Mouse (Mus musculus) liver, embryonic 13.5 days (tissue): ENCODE data around the gene Cdh12. TPM values are rescaled to one million over a fixed set of nuclear protein-coding genes. Genes with fewer than 3 reads are reported as not detected.

ENCODE experiments used
- ATAC-seq: fragments of 200-750 bp; cut with Nextera tagmentation; 2 replicates; pipeline ENCODE4 v1.8.0; 2017; ENCODE audit warnings: low read depth, mild to moderate bottlenecking, moderate number of reproducible peaks, moderate library complexity
- DNase-seq: peaks from one replicate; pipeline ENCODE4 v3.0.0; 2022
- H3K27ac ChIP-seq: fragments of 300-500 bp; sonication (generic); 2 replicates; pipeline ENCODE4 v1.5.1; 2015; ENCODE audit warnings: moderate library complexity, mild to moderate bottlenecking, inconsistent platforms
- H3K27me3 ChIP-seq: fragments of 300-500 bp; sonication (generic); 2 replicates; pipeline ENCODE4 v1.6.1; 2015; ENCODE audit warnings: mild to moderate bottlenecking, inconsistent platforms
- H3K36me3 ChIP-seq: fragments of 300-500 bp; sonication (generic); 2 replicates; pipeline ENCODE4 v1.6.1; 2015; ENCODE audit warnings: mild to moderate bottlenecking, inconsistent platforms
- H3K4me1 ChIP-seq: fragments of 300-500 bp; sonication (generic); replicated peaks from 2 replicates; pipeline ENCODE4 v1.6.1; 2015; ENCODE audit warnings: inconsistent platforms
- H3K4me2 ChIP-seq: fragments of 300-500 bp; sonication (generic); 2 replicates; pipeline ENCODE4 v1.6.1; 2015; ENCODE audit warnings: inconsistent platforms, mild to moderate bottlenecking, moderate library complexity
- H3K4me3 ChIP-seq: fragments of 300-500 bp; sonication (generic); replicated peaks from 2 replicates; pipeline ENCODE4 v1.5.1; 2015; ENCODE audit warnings: mild to moderate bottlenecking, inconsistent platforms
- H3K9ac ChIP-seq: fragments of 300-500 bp; sonication (generic); 2 replicates; pipeline ENCODE4 v1.6.1; 2015; ENCODE audit warnings: mild to moderate bottlenecking, inconsistent platforms
- H3K9me3 ChIP-seq: fragments of 300-500 bp; sonication (generic); replicated peaks from 2 replicates; pipeline ENCODE4 v1.6.1; 2016; ENCODE audit warnings: inconsistent platforms
- WGBS: fragments of 180-500 bp; shearing (Covaris S2); methylation state at CpG from one replicate; pipeline ENCODE4 v1.1.7; 2015; ENCODE audit not compliant: insufficient replicate concordance; 5-methylcytosine and 5-hydroxymethylcytosine counted together
- polyA plus RNA-seq: library from polyadenylated mRNA; unstranded; fragments of >200 nt; fragmentation: Nextera tagmentation; extraction: Ambion mirVana; gene quantifications from 2 replicates; pipeline ENCODE4 v1.2.1, GENCODE M21; 2015

The Cdh12 gene
- polyA plus RNA-seq, 1 experiment from 2014 or later: not detected

- WGBS: 64% methylated on average over 3 of the region's 3 CpGs
- no peak overlapping the region for H3K9ac ChIP-seq
- no peak overlapping the region for H3K27ac ChIP-seq
- no peak overlapping the region for H3K4me3 ChIP-seq
- DNase-seq: no peak
- no peak overlapping the region for H3K4me2 ChIP-seq
- H3K9me3 ChIP-seq: no peaks in the 10 kb centered on the region
- ATAC-seq: no peak
- H3K4me1 ChIP-seq: no peaks in the 10 kb centered on the region
- no peaks in the 10 kb centered on the region for H3K27me3 ChIP-seq
- no peaks in the 10 kb centered on the region for H3K36me3 ChIP-seq
Observed at GRCm38 (mm10) chr15:21393080-21393479, 944.0 kb downstream of the Cdh12 start.

- WGBS: 60% methylated on average over 6 of the region's 6 CpGs
- no peak overlapping the region for H3K9ac ChIP-seq
Observed at GRCm38 (mm10) chr15:21405196-21405595, 956.1 kb downstream of the Cdh12 start.

GRCm38 (mm10) chr15:21407324-21408044, 958.4 kb downstream of the Cdh12 start:
- H3K4me3 ChIP-seq: no peak overlapping the region
- H3K9ac ChIP-seq: no peak overlapping the region
- no peaks in the 10 kb centered on the region for H3K27me3 ChIP-seq
- H3K4me2 ChIP-seq: no peak overlapping the region
- WGBS: 65% methylated on average over 2 of the region's 2 CpGs
- H3K4me1 ChIP-seq: no peaks in the 10 kb centered on the region
- DNase-seq: no peak
- H3K36me3 ChIP-seq: no peaks in the 10 kb centered on the region
- H3K9me3 ChIP-seq: no peaks in the 10 kb centered on the region
- H3K27ac ChIP-seq: no peak overlapping the region
- ATAC-seq: no peak

More at GRCm38 (mm10) chr15:21405196-21405595, 956.1 kb downstream of the Cdh12 start:
- no peak overlapping the region for H3K4me2 ChIP-seq
- no peaks in the 10 kb centered on the region for H3K9me3 ChIP-seq
- no peak for ATAC-seq
- no peak for DNase-seq
- no peak overlapping the region for H3K4me3 ChIP-seq
- H3K4me1 ChIP-seq: no peaks in the 10 kb centered on the region
- H3K27me3 ChIP-seq: no peaks in the 10 kb centered on the region
- no peaks in the 10 kb centered on the region for H3K36me3 ChIP-seq
- no peak overlapping the region for H3K27ac ChIP-seq

GRCm38 (mm10) chr15:21437347-21437746, 988.3 kb downstream of the Cdh12 start:
- 49% methylated on average over 4 of the region's 4 CpGs for WGBS
- no peaks in the 10 kb centered on the region for H3K4me1 ChIP-seq
- no peaks in the 10 kb centered on the region for H3K27me3 ChIP-seq
- H3K27ac ChIP-seq: no peak overlapping the region
- no peaks in the 10 kb centered on the region for H3K36me3 ChIP-seq
- no peak overlapping the region for H3K4me2 ChIP-seq
- no peak overlapping the region for H3K4me3 ChIP-seq
- no peak overlapping the region for H3K9ac ChIP-seq
- H3K9me3 ChIP-seq: no peaks in the 10 kb centered on the region
- DNase-seq (no peak), ATAC-seq (no peak)

- no peaks in the 10 kb centered on the region for H3K27me3 ChIP-seq
- H3K4me3 ChIP-seq: no peak overlapping the region
- no peaks in the 10 kb centered on the region for H3K36me3 ChIP-seq
- no peak overlapping the region for H3K4me2 ChIP-seq
- H3K9me3 ChIP-seq: no peaks in the 10 kb centered on the region
- H3K27ac ChIP-seq: no peak overlapping the region
- H3K4me1 ChIP-seq: no peaks in the 10 kb centered on the region
- DNase-seq (no peak), ATAC-seq (no peak)
- no peak overlapping the region for H3K9ac ChIP-seq
Observed at GRCm38 (mm10) chr15:21437924-21438323, 988.9 kb downstream of the Cdh12 start.

- 54% methylated on average over 2 of the region's 2 CpGs for WGBS
- no peak overlapping the region for H3K27ac ChIP-seq
Observed at GRCm38 (mm10) chr15:21458098-21458497, 1009.0 kb downstream of the Cdh12 start.

GRCm38 (mm10) chr15:21519355-21519869, 1070.3 kb downstream of the Cdh12 start:
- Histone ChIP-seq H3K4me1 (no peaks in the 10 kb centered on the region), H3K4me2 (no peak overlapping the region), H3K9me3 (no peaks in the 10 kb centered on the region), H3K4me3 (no peak overlapping the region), H3K36me3 (no peaks in the 10 kb centered on the region), H3K27me3 (no peaks in the 10 kb centered on the region), H3K27ac (no peak overlapping the region), H3K9ac (no peak overlapping the region)
- DNase-seq: no peak
- ATAC-seq: no peak

More at GRCm38 (mm10) chr15:21458098-21458497, 1009.0 kb downstream of the Cdh12 start:
- no peaks in the 10 kb centered on the region for H3K27me3 ChIP-seq
- H3K9me3 ChIP-seq: no peaks in the 10 kb centered on the region
- DNase-seq (no peak), ATAC-seq (no peak)
- no peak overlapping the region for H3K4me2 ChIP-seq
- H3K4me3 ChIP-seq: no peak overlapping the region
- no peak overlapping the region for H3K9ac ChIP-seq
- H3K4me1 ChIP-seq: no peaks in the 10 kb centered on the region
- H3K36me3 ChIP-seq: no peaks in the 10 kb centered on the region

GRCm38 (mm10) chr15:21530804-21531203, 1081.7 kb downstream of the Cdh12 start:
- no peaks in the 10 kb centered on the region for H3K4me1 ChIP-seq
- no peak overlapping the region for H3K27ac ChIP-seq
- no peaks in the 10 kb centered on the region for H3K27me3 ChIP-seq
- H3K9me3 ChIP-seq: no peaks in the 10 kb centered on the region
- DNase-seq: no peak
- no peak overlapping the region for H3K9ac ChIP-seq
- H3K4me2 ChIP-seq: no peak overlapping the region
- H3K4me3 ChIP-seq: no peak overlapping the region
- no peaks in the 10 kb centered on the region for H3K36me3 ChIP-seq
- ATAC-seq: no peak
- WGBS: 48% methylated on average over 4 of the region's 4 CpGs

GRCm38 (mm10) chr15:21536909-21537308, 1087.8 kb downstream of the Cdh12 start:
- WGBS: 51% methylated on average over 2 of the region's 2 CpGs

GRCm38 (mm10) chr15:21544786-21545185, 1095.7 kb downstream of the Cdh12 start:
- Histone ChIP-seq H3K27me3 (no peaks in the 10 kb centered on the region), H3K4me1 (no peaks in the 10 kb centered on the region), H3K36me3 (no peaks in the 10 kb centered on the region), H3K4me3 (no peak overlapping the region), H3K9ac (no peak overlapping the region), H3K27ac (no peak overlapping the region), H3K4me2 (no peak overlapping the region), H3K9me3 (no peaks in the 10 kb centered on the region)
- WGBS: 71% methylated on average over 2 of the region's 2 CpGs
- no peak for DNase-seq
- no peak for ATAC-seq

More at GRCm38 (mm10) chr15:21536909-21537308, 1087.8 kb downstream of the Cdh12 start:
- Histone ChIP-seq H3K27ac (no peak overlapping the region), H3K4me3 (no peak overlapping the region), H3K9ac (no peak overlapping the region), H3K27me3 (no peaks in the 10 kb centered on the region), H3K36me3 (no peaks in the 10 kb centered on the region), H3K4me2 (no peak overlapping the region), H3K9me3 (no peaks in the 10 kb centered on the region), H3K4me1 (no peaks in the 10 kb centered on the region)
- ATAC-seq: no peak
- no peak for DNase-seq

- DNase-seq (no peak), ATAC-seq (no peak)
- H3K27me3 ChIP-seq: no peaks in the 10 kb centered on the region
- no peaks in the 10 kb centered on the region for H3K4me1 ChIP-seq
- H3K4me2 ChIP-seq: no peak overlapping the region
- no peak overlapping the region for H3K9ac ChIP-seq
- 70% methylated on average over 4 of the region's 4 CpGs for WGBS
- H3K36me3 ChIP-seq: no peaks in the 10 kb centered on the region
- H3K4me3 ChIP-seq: no peak overlapping the region
- no peaks in the 10 kb centered on the region for H3K9me3 ChIP-seq
- H3K27ac ChIP-seq: no peak overlapping the region
Observed at GRCm38 (mm10) chr15:21555981-21556380, 1106.9 kb downstream of the Cdh12 start.
